Mouse (Mus musculus) layer of hippocampus, adult 8-10 months (tissue): ENCODE results near the gene Alg14. TPM values are rescaled to one million over a fixed set of nuclear protein-coding genes. Genes with fewer than 3 reads are reported as not detected.

Experiments used
- DNase-seq, 2 experiments: peaks; one replicate each; pipeline ENCODE4 v3.0.0; 2022; ENCODE audit warnings: low spot score in 2 of 2
- total RNA-seq, 4 experiments: library from RNA; stranded (reverse); gene quantifications; 2 replicates each; pipeline ENCODE4 v1.2.4; 2022

Alg14 gene
- total RNA-seq, 4 experiments from 2014 or later: 11.3 to 14.0 (median 12.9) TPM

GRCm38 (mm10) chr3:121403449-121403848, 111.9 kb downstream of the Alg14 start:
- no peak for DNase-seq

GRCm38 (mm10) chr3:121405101-121405500, 113.5 kb downstream of the Alg14 start:
- no peak for DNase-seq

DNA sequence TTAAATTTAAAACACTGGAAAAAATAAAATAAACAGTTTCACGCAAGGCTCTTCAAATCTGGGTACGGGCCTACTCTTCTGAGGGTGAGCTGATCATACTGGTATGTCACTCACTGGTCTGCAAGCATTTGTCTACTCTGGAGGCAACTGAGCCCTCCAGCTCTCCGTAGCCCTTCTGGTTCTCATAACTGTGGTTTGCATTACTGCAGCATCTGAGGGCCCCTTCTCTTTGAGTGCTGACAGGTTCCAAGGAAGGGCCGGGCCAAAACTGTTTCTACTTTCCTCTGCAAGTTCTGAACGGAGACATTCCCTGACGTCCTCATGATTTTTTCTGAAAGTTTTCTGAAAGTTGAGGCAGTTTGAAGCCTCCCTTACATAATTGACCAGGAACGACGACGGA, 115.8 kb downstream of the Alg14 start:
- DNase-seq: no peak

DNA sequence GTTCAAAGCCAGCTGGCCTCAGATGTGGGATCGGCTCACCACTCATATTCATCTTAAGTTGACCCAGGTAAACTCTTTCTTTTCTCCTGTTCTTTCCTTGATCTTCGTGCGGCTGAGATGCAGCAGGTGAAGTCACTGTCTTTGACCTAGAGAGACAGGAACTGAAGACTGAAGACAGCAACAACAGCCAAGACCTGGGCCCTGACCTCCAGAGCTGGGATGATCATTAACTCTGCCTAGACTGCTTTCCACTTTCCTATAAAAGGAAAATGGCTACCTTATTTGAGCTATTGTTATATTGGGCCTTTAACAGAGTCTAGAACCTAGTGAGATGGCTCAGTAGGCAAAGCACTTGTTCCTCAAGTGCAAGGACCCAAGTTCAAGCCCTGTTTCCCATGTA, 116.8 kb downstream of the Alg14 start:
- no peak for DNase-seq

- DNase-seq: no peak
Measured at GRCm38 (mm10) chr3:121411450-121411849, 119.9 kb downstream of the Alg14 start.

Other genes with a start within 250 kb of the Alg14 start
- gene Rwdd3, start 120.1 kb upstream of the Alg14 start, total RNA-seq: 10 to 100 TPM; 23.2 to 29.2 (median 23.9) TPM
- gene Tmem56, start 8.7 kb upstream of the Alg14 start, total RNA-seq: 10 to 100 TPM; 27.8 to 41.1 (median 33.5) TPM
- 100 to 1,000 TPM in 2 of 4 experiments, 10 to 100 TPM in 2; 93.0 to 179 (median 135) TPM for gene Cnn3, start 134.7 kb downstream of the Alg14 start, total RNA-seq
- under 1 TPM in 2 of 4 experiments, not detected in 2; 0.27 to 0.72 TPM for gene Slc44a3, start 240.6 kb downstream of the Alg14 start, total RNA-seq